Mouse (Mus musculus) embryonic fibroblast, embryonic 13.5 days (primary cell): ENCODE results near the gene Ash1l.
"Not testable (repeated sequence)": the region's sequence is repeated elsewhere in the genome, so short reads cannot be mapped to it uniquely, and the experiment has no call there.

Experiments used
- CTCF ChIP-seq: IDR thresholded peaks from 2 replicates; pipeline ENCODE4 v1.5.1; 2011; ENCODE audit warnings: mild to moderate bottlenecking, control low read depth, low read length, moderate library complexity, borderline replicate concordance; ENCODE audit not compliant: insufficient read depth
- POLR2A ChIP-seq: IDR thresholded peaks from 2 replicates; pipeline ENCODE4 v1.6.1; 2011; ENCODE audit warnings: low read depth, mild to moderate bottlenecking, control low read depth, low read length, moderate library complexity

GRCm38 (mm10) chr3:89030896-89031295 is 80.5 kb downstream of the Ash1l start:
- TF ChIP-seq CTCF, POLR2A: not testable (repeated sequence)
